In genomic region chr13:97099187-97099852, GRCm38 (mm10) we compare ENCODE assay signal across 9 mouse cellular contexts. TPM values are rescaled to one million over a fixed set of nuclear protein-coding genes. Genes with fewer than 3 reads are reported as not detected.
A peak's percentile ranks its signal among the peaks of the same experiment; 100 is the strongest.
DNase-seq lines count a peak whose midpoint lies in the region; ATAC-seq lines count a peak whose summit lies in the region.
"Had no signal": no experiment of that assay in that cellular context is flagged by ENCODE, and none has a peak within 500 bp of the region (broad histone marks: within the 10 kb centered on the region; RNA-seq: fewer than 3 reads in every experiment).

Gene Gm6169 (minus strand): TSS chr13:97099237.

- intact Hi-C loops in heart, postnatal 10 days (cut with DNase I) = no loop called here
- intact Hi-C loops in heart, postnatal 36 days (cut with DNase I) = no loop called here

- H3K4me2 ChIP-seq in midbrain, embryonic 11.5 days = no peak within 1 kb of the TSS
- H3K4me2 ChIP-seq: embryonic facial prominence, embryonic 12.5 days had no signal

- H3K4me3 ChIP-seq in midbrain, embryonic 11.5 days (ENCODE audit: low read depth, low read length) = no peak within 1 kb of the TSS
- H3K4me3 ChIP-seq: embryonic facial prominence, embryonic 12.5 days had no signal

- no peak within 1 kb of the TSS for H3K27ac ChIP-seq in midbrain, embryonic 11.5 days (ENCODE audit: low read depth, low read length)
- H3K27ac ChIP-seq: embryonic facial prominence, embryonic 12.5 days had no signal

- H3K36me3 ChIP-seq in midbrain, embryonic 11.5 days (ENCODE audit: control insufficient read depth, insufficient read depth, low read length) = no peaks in the 10 kb centered on the region
- H3K36me3 ChIP-seq: embryonic facial prominence, embryonic 12.5 days had no signal

- H3K9me3 ChIP-seq in midbrain, embryonic 11.5 days (ENCODE audit: control insufficient read depth, low read length) = no peaks in the 10 kb centered on the region
- H3K9me3 ChIP-seq: embryonic facial prominence, embryonic 12.5 days had no signal

- ATAC-seq in midbrain, embryonic 11.5 days (ENCODE audit: low FRiP score) = peak; percentile 19; the same call in 1 of the 2 replicates

- WGBS in midbrain, embryonic 11.5 days = 84% methylated on average over 22 of the region's 22 CpGs

- no peaks in the 10 kb centered on the region for H3K27me3 ChIP-seq in midbrain, embryonic 11.5 days (ENCODE audit: control insufficient read depth, insufficient read depth, low read length)
- H3K27me3 ChIP-seq: embryonic facial prominence, embryonic 12.5 days had no signal

- no peaks in the 10 kb centered on the region for H3K4me1 ChIP-seq in midbrain, embryonic 11.5 days (ENCODE audit: control insufficient read depth, insufficient read depth, low read length)
- H3K4me1 ChIP-seq: embryonic facial prominence, embryonic 12.5 days had no signal

- no peak within 1 kb of the TSS for H3K9ac ChIP-seq in midbrain, embryonic 11.5 days (ENCODE audit: low read length)
- H3K9ac ChIP-seq: embryonic facial prominence, embryonic 12.5 days had no signal

- peak; percentile 57 to 70 for DNase-seq in heart, postnatal 10 days
- DNase-seq in heart, adult 9 months (ENCODE audit: low spot score in 2 of 2) = no peak
- DNase-seq in adipocyte (ENCODE audit: low spot score) = peak; percentile 71
- DNase-seq in cerebellum, postnatal 36 days = peak; percentile 31 to 46
- peak; percentile 2 to 18 for DNase-seq in heart, postnatal 36 days
- DNase-seq in layer of hippocampus, postnatal 25 days (ENCODE audit: extremely low spot score in 1 of 2, low spot score in 1 of 2) = peak; percentile 27 to 65
- DNase-seq in midbrain, embryonic 11.5 days (ENCODE audit: low spot score, missing footprints) = peak; percentile 91
- peak; percentile 37 for DNase-seq in thymus, postnatal 0 days (ENCODE audit: low spot score)

RNA-seq across cellular contexts. Expression of gene Gm6169, which starts in this region (rescaled TPM):
- total RNA-seq in heart, postnatal 10 days (2021) = 10 to 100 TPM in 1 of 2 experiments, under 1 TPM in 1; 0.48 to 14.0 TPM
- 1 to 10 TPM in 1 of 2 experiments, under 1 TPM in 1; 0.46 to 8.8 TPM for total RNA-seq in heart, postnatal 36 days (2021)
- total RNA-seq in layer of hippocampus, postnatal 25 days (2021) = 1 to 10 TPM in 1 of 2 experiments, not detected in 1; 1.2 TPM
- polyA plus RNA-seq in midbrain, embryonic 11.5 days (2014; fragmentation: Nextera tagmentation; extraction: Ambion mirVana) = 0.48 and 0.53 TPM in 2 replicates
- 1.0 and 1.8 TPM in 2 replicates for polyA plus RNA-seq in thymus, postnatal 0 days (2015; fragmentation: Nextera tagmentation; extraction: Ambion mirVana)

Comparison
In these comparisons a context has a peak if more than half of its experiments do, and no peak if none do; other contexts are left out.
1. DNase-seq: peak in heart, postnatal 10 days (2 of 2), adipocyte (single experiment), cerebellum, postnatal 36 days (2 of 2), heart, postnatal 36 days (2 of 2), layer of hippocampus, postnatal 25 days (2 of 2) and thymus, postnatal 0 days (single experiment); none in heart, adult 9 months (0 of 2).
2. Peak in DNase-seq and ATAC-seq in midbrain, embryonic 11.5 days; RNA of the gene not detected or under 1 TPM.